Mouse (Mus musculus) 3T3-L1 (cell line): ENCODE results near the gene Id1.

Experiments
- DNase-seq: peaks from one replicate; pipeline ENCODE4 v3.0.0-alpha.2; 2015; ENCODE audit warnings: low read depth, low spot score

The Id1 gene

DNA sequence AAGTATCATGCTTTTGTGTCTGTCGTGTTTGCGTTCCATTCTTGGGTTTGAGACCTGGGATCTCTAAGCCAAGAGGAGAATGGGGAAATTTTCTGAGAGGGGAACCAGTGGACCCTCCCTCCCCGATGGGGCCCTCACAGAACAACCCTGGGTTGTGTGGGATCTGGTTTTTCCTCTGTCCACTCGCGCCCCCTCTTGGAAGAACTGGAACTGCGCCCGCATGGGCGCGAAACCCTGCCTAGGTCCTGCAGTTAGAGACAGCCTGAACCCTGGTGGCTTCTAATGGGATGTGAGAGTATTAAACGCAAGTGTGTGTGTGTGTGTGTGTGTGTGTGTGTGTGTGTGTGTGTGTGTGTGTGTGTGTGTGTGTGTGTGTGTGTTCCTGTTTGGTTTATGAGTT, 6.4 kb downstream of the Id1 start:
- peak; percentile 85 for DNase-seq

GRCm38 (mm10) chr2:152753944-152754711, 18.1 kb downstream of the Id1 start, which contains the start of gene Cox4i2:
Gene Cox4i2, plus strand, starts transcription at chr2:152754173.
- DNase-seq: no peak

- DNase-seq: no peak
These were observed 20.7 kb downstream of the Id1 start for GRCm38 (mm10) chr2:152756474-152757393.

- DNase-seq: no peak
These were observed 21.4 kb downstream of the Id1 start for GRCm38 (mm10) chr2:152757478-152757877.

GRCm38 (mm10) chr2:152758351-152758750, 22.3 kb downstream of the Id1 start:
- peak; percentile 61 for DNase-seq

DNA sequence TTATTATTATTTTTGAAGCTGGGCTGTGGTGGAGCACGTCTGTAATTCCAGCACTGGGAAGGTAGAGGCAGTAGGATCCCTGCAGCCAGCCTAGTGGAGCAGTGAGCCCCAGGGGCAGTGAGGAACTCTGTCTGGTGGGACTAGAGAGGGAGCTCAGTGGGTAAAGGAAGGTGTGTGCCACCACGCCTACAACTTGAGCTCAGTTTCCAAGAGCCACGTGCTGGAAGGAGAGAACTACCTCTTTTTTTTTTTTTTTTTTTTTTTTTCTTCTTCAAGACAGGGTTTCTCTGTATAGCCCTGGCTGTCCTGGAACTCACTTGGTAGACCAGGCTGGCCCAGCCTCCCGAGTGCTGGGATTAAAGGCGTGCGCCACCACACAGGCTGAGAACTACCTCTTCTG, 27.3 kb downstream of the Id1 start:
- no peak for DNase-seq

DNA sequence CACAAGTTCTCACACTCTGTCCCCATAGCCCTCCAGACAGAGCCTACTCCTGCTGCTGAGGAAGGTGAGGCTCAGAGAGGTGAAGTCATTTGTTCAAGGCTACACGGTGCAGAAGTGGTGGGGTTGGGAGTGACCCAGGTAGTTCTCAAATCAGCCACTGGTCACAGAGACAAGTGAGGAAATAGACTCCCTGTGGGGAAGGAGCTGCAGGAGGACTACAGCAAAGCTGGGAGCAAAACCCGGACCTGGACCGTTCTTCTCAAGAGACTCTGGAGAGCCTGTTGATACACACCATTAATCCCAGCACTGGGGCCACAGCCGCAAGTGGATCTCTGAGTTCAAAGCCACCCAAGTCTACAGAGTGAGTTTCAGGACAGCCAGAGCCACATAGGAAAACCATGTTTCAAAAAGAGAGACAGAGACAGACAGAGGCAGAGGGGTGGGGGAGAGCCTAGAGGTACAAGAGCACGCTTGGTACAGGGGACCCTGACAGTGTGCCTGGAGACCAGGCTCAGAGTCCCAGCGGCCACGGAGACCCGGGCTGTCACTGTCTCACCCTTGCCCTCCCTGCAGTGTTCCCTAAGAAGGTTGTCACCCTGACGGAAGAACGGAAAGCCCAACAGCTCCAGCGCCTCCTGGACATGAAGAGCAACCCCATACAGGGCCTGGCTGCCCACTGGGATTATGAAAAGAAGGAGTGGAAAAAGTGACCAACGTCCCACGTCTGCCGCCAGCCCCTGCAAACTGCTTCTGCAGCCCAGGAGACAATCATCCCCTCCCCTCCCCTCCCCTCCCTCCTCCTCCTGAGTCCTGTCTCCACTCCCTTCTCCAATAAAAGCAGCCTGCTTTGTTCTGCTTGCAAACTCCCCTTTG, 28.4 kb downstream of the Id1 start:
- no peak for DNase-seq

- DNase-seq: no peak
These were observed 29.1 kb downstream of the Id1 start for GRCm38 (mm10) chr2:152765045-152765674.

DNA sequence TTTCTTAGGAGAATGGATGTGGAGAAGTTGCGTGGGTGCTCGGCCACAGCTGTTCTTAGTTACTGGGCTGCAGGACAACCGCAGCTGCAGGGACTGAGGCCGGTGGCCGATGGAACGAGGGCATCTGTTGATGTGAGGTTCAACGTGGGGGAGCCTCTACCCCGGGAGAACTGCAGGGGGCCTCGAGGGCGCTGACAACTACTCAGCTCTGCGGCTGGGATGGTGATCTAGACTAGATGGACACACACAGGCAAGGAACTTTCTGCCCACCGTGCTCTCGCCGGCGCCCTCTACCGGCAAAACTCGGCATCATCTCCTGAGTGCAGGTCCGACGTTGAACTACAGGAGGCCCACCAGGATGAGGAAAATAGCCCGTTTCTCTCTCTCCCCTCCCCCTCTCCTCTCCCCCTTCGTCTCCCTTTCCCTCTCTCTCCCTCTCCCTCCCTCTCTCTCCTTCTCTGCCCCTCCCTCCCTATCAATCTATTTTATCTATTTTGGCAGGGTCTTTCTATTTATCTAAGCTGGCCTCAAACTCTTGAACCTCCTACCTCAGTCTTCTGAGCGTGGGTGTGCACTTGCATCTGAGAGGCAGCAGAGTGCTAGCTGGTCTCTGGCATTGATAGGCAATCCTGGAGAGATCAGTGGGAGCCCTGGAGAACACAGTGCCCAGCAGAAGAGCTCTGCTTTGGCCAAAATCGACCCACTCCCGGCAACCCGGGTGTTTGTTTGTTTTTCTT, 30.5 kb downstream of the Id1 start:
- peak; percentile 87 for DNase-seq

GRCm38 (mm10) chr2:152767618-152768271, 31.7 kb downstream of the Id1 start:
- peak; percentile 83 for DNase-seq

GRCm38 (mm10) chr2:152769677-152770076, 33.6 kb downstream of the Id1 start:
- DNase-seq: no peak

DNA sequence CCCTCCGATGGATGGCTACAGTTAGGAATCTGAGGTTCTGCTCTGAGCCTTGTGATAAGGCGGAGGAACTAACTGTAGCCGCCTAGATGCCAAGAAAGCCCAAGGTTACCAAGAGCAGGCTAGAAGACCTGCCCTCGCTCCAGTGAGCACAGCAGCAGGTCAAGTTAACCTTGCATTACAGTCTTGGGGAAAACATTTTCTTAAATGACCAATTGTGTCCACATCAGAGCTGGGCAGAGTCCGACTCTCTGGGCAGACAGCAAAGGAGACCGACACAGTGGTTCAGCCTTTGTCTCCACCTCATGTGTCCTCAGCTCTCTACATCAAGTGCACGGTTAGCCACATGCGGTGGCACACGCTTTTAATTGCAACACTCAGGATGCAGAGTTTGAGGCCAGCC, 35.5 kb downstream of the Id1 start:
- DNase-seq: no peak

DNA sequence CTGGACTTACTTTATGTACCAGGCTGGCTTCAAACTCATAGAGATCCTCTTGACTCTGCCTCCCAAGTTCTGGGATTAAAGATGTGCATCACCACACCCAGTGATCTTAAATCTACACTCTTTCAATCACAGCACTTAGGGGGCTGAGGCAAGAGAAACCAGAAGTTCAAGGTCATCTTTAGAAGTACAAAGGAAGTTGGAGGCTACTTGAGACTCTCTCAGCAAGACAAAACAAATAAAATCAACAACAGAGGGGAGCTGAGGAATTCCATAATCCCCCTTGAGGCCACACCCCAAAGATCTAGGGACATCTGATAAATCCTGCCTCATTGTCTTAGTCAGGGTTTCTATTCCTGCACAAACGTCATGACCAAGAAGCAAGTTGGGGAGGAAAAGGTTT, 36.2 kb downstream of the Id1 start:
- no peak for DNase-seq

DNA sequence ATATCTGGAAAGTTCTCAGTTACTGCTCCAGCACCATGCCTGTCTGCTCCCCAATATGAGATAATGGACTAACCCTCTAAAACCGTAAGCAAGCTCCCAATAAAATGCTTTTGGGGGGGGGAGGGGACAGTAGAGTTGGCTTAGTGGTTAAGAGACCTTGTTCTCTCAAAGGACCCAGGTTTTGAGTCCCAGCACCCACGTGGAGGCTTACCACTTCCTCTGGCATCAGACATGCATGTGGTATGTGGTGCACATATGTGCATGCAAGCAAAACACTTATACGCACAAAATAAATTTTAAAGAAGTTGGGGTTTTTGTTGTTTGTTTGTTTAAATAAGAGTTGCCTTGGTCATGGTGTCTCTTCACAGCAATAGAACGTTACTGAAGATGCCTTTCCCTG, 39.3 kb downstream of the Id1 start:
- DNase-seq: no peak

GRCm38 (mm10) chr2:152776019-152776418, 40.0 kb downstream of the Id1 start:
- no peak for DNase-seq

DNA sequence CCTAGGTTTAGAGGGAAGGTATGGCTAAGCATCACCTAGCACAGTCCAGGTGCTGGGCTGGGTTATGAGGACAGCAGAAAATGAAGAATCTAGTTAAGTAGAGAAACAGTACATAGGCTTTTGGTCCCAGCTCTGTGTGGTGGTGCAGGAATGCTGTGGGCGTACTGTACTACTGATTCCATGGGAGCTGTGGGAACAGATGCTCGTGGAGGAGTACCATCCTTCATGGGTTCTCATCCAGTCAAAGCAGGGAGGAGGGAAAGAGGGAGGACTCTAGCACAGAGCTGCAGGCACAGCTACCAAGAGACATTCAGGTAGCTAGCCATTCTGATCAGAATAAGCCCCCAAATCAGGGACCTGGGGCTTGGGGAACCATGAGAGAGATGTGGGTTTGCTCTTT, 40.4 kb downstream of the Id1 start:
- no peak for DNase-seq

GRCm38 (mm10) chr2:152777081-152777480, 41.0 kb downstream of the Id1 start:
- DNase-seq: no peak

GRCm38 (mm10) chr2:152780466-152780865, 44.4 kb downstream of the Id1 start:
- no peak for DNase-seq

- no peak for DNase-seq
These were observed 45.1 kb downstream of the Id1 start for GRCm38 (mm10) chr2:152781031-152781711.
